Mouse (Mus musculus) kidney, adult 2 months (tissue): ENCODE measurements around the gene Gm10518.

Experiments
- CTCF ChIP-seq: fragments of 200-500 bp; conservative IDR thresholded peaks from 2 replicates; pipeline ENCODE4 v1.5.1; 2011; ENCODE audit warnings: low read depth, mild to moderate bottlenecking, control low read depth, low read length, moderate library complexity, mixed read lengths; ENCODE audit not compliant: insufficient read depth, insufficient read length
- POLR2A ChIP-seq: fragments of 200-500 bp; IDR thresholded peaks from one replicate; pipeline ENCODE4 v1.6.1; 2011; ENCODE audit warnings: low read depth, low read length, control low read depth

DNA sequence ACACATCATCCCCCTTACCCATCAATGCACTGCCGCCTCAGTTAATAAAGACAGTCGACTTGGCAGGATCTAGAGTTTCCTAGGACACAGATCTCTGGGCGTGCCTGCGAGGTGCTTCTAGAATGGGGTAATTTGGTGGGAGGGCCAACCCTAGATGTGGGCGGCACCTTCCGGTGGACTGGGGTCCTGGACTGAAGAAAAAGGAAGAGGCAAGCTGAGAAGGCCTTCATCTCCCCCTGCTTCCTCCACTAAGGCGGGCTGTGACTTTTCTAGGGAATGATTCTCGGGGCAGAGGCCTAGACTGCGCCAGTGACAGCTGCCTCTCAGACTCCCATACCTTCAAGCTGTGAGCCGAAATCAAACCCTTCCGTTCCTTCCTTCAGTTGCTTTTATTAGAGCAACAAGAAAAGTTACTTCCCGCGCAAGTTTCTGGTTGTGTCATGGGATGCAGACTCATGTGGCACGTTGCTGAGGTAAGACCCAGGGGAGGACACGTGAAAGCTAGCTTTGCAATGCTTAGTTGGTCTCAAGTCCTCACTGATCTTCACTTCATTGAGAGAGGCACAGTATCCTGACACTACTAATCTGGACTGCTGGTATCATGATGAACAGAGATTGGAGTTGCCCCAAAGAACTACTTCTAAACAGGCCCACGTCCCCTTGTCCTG, 42.8 kb downstream of the Gm10518 start:
- TF ChIP-seq CTCF, result no peak
- TF ChIP-seq POLR2A, result no peak
